13 mouse cellular contexts compared by ENCODE assay signal in the genomic region with DNA sequence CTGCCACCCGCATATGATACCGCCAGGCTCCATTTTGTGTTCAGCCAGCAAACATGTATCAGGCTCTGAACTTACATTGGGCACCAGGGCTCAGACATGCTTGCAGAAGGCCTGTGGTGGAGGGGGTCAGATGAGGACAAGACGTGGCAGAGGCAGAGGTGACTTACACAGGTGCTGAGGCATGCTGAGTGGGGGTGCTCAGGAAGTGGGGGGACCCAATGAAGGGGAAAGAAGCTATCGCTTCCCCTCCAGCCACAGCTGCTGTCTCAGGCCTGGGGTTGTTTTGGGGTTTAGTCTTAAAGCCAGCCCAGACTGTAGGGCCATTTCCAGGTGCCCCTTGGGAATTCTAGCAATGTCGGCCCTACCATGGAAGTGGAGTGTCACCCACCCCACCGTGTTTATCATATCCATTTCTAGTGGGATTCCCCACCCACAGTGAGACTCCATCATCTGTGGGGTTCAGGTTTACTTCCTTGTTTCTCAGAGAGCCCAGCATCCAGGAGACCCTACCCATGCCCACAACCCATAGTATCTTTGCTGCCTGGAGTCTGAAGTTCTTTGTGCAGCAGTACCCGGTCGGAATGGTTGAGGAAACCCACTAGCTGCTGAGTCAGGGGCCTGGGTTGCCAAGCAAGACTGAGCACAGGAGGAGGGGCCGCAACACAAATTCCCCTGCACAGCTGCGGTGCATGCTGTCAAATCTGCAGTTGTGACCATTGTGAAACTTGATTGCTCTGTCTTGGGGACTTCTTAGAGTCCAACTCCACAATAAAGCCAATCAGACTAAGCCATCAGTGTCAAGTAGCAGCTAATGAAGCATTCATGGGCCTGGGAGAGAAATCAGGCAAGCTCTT. TPM values are rescaled to one million over a fixed set of nuclear protein-coding genes. Genes with fewer than 3 reads are reported as not detected.
DNase-seq lines count a peak whose midpoint lies in the region; ATAC-seq and TF ChIP-seq lines count a peak whose summit lies in the region.
"Had no signal": no experiment of that assay in that cellular context is flagged by ENCODE, and none has a peak within 500 bp of the region (broad histone marks: within the 10 kb centered on the region; RNA-seq: fewer than 3 reads in every experiment).

No protein-coding gene starts in this region.

- no peak for TF ChIP-seq EP300 in lung, postnatal 0 days (IDR thresholded peaks at IDR 0.05)

- TF ChIP-seq CTCF in lung, postnatal 0 days (IDR thresholded peaks at IDR 0.05) = no peak

- intact Hi-C loops in left cerebral cortex, postnatal 10 days (cut with DNase I) = loop anchor here (5.0 kb wide), 1 partner anchor 422 kb away; no protein-coding TSS in a partner anchor

- H3K36me3 ChIP-seq in forebrain, embryonic 12.5 days (replicated peaks) = no peaks in the 10 kb centered on the region
- H3K36me3 ChIP-seq in lung, postnatal 0 days (ENCODE audit: insufficient read depth, low read length) = no peaks in the 10 kb centered on the region
- H3K36me3 ChIP-seq: limb, embryonic 15.5 days had no signal

- WGBS in forebrain, embryonic 12.5 days = 61% methylated on average over 10 of the region's 10 CpGs
- 69% methylated on average over 10 of the region's 10 CpGs for WGBS in lung, postnatal 0 days

- no peak overlapping the region for H3K9ac ChIP-seq in forebrain, embryonic 12.5 days
- H3K9ac ChIP-seq in lung, postnatal 0 days (replicated peaks; ENCODE audit: low read depth) = no peak overlapping the region
- H3K9ac ChIP-seq: limb, embryonic 15.5 days had no signal

- H3K27ac ChIP-seq in forebrain, embryonic 12.5 days = peak overlapping the region; percentile 37
- H3K27ac ChIP-seq in lung, postnatal 0 days (ENCODE audit: low read length) = no peak overlapping the region
- H3K27ac ChIP-seq: layer of hippocampus, adult 2 months; limb, embryonic 15.5 days had no signal

- no peak overlapping the region for H3K4me3 ChIP-seq in forebrain, embryonic 12.5 days (replicated peaks)
- H3K4me3 ChIP-seq in lung, postnatal 0 days (ENCODE audit: low read depth, low read length) = no peak overlapping the region
- H3K4me3 ChIP-seq: layer of hippocampus, adult 2 months; limb, embryonic 15.5 days had no signal

- H3K9me3 ChIP-seq in forebrain, embryonic 12.5 days = no peaks in the 10 kb centered on the region
- no peaks in the 10 kb centered on the region for H3K9me3 ChIP-seq in lung, postnatal 0 days (ENCODE audit: low read length)
- H3K9me3 ChIP-seq: limb, embryonic 15.5 days had no signal

- peak; percentile 21 for DNase-seq in lung, postnatal 10 days
- no peak for DNase-seq in lung, postnatal 36 days
- DNase-seq in thymus, postnatal 0 days (ENCODE audit: low spot score) = peak; percentile 62
- DNase-seq in lung, postnatal 0 days (ENCODE audit: low spot score) = no peak
- no peak for DNase-seq in cerebellum, adult 8-10 months
- DNase-seq in left cerebral cortex, postnatal 10 days (ENCODE audit: extremely low spot score in 1 of 2, low spot score in 2 of 2) = no peak
- DNase-seq: adrenal gland, postnatal 25 days; cerebellum, postnatal 14 days; heart, adult 18-20 months had no signal

- H3K4me1 ChIP-seq in forebrain, embryonic 12.5 days = peaks cover 20% of the 10 kb centered on the region
- no peaks in the 10 kb centered on the region for H3K4me1 ChIP-seq in lung, postnatal 0 days (ENCODE audit: insufficient read depth, low read depth, low read length)

- H3K4me2 ChIP-seq in forebrain, embryonic 12.5 days = no peak overlapping the region
- H3K4me2 ChIP-seq in lung, postnatal 0 days (replicated peaks; ENCODE audit: low read depth, low read length) = no peak overlapping the region
- H3K4me2 ChIP-seq: limb, embryonic 15.5 days had no signal

- peak; percentile 59 for ATAC-seq in forebrain, embryonic 12.5 days (ENCODE audit: low FRiP score)
- 0 out of 2 replicates have a peak, but pooled peaks have one; percentile 12 for ATAC-seq in megakaryocyte progenitor cell, adult 5-6 weeks (replicated peaks; ENCODE audit: poor library complexity)
- no peak for ATAC-seq in lung, postnatal 0 days

- H3K27me3 ChIP-seq in forebrain, embryonic 12.5 days = no peaks in the 10 kb centered on the region
- H3K27me3 ChIP-seq in lung, postnatal 0 days (replicated peaks; ENCODE audit: insufficient read depth, low read length) = no peaks in the 10 kb centered on the region
- H3K27me3 ChIP-seq: limb, embryonic 15.5 days had no signal

RNA-seq across cellular contexts. Expression of a gene that starts 10.8 kb away (rescaled TPM):
- not detected in 2 replicates for polyA plus RNA-seq in forebrain, embryonic 12.5 days (2016; fragmentation: Nextera tagmentation; extraction: Ambion mirVana)
- not detected in 2 replicates for total RNA-seq in megakaryocyte progenitor cell, adult 5-6 weeks (2015)
- total RNA-seq in megakaryocyte progenitor cell, adult 5-6 weeks (2017) = not detected in 2 replicates
- polyA plus RNA-seq in thymus, postnatal 0 days (2015; fragmentation: Nextera tagmentation; extraction: Ambion mirVana) = 0.68 and 1.1 TPM in 2 replicates
- polyA plus RNA-seq in lung, postnatal 0 days (2015; fragmentation: Nextera tagmentation; extraction: Ambion mirVana) = not detected in 2 replicates
- not detected for total RNA-seq in left cerebral cortex, postnatal 10 days (2021)
- total RNA-seq: adrenal gland, postnatal 25 days; layer of hippocampus, adult 2 months had no signal
- polyA plus RNA-seq: limb, embryonic 15.5 days had no signal

RNA-seq across cellular contexts. Expression of a gene that starts 32.1 kb away (rescaled TPM):
- polyA plus RNA-seq in forebrain, embryonic 12.5 days (2016; fragmentation: Nextera tagmentation; extraction: Ambion mirVana) = not detected in 2 replicates
- not detected in 2 replicates for total RNA-seq in megakaryocyte progenitor cell, adult 5-6 weeks (2015)
- not detected in 2 replicates for total RNA-seq in megakaryocyte progenitor cell, adult 5-6 weeks (2017)
- polyA plus RNA-seq in thymus, postnatal 0 days (2015; fragmentation: Nextera tagmentation; extraction: Ambion mirVana) = 0.69 TPM in 1 of 2 replicates, not detected in the other
- 1.00 and 2.2 TPM in 2 replicates for polyA plus RNA-seq in lung, postnatal 0 days (2015; fragmentation: Nextera tagmentation; extraction: Ambion mirVana)
- total RNA-seq in left cerebral cortex, postnatal 10 days (2021) = not detected
- total RNA-seq: heart, adult 18-20 months; layer of hippocampus, adult 2 months had no signal
- polyA plus RNA-seq: limb, embryonic 15.5 days had no signal

Comparison
In these comparisons a context has a peak if more than half of its experiments do, and no peak if none do; other contexts are left out.
1. DNase-seq: peak in lung, postnatal 10 days (single experiment) and thymus, postnatal 0 days (single experiment); none in lung, postnatal 36 days (single experiment), lung, postnatal 0 days (single experiment), cerebellum, adult 8-10 months (single experiment) and left cerebral cortex, postnatal 10 days (0 of 2).